Mouse (Mus musculus) liver, adult (tissue): Measurements from ENCODE around the gene Patl2.

Experiments
- GATA4 ChIP-seq: IDR thresholded peaks from 2 replicates; pipeline ENCODE4 v1.6.1; 2014; ENCODE audit warnings: mild to moderate bottlenecking, low read length; ENCODE audit not compliant: insufficient replicate concordance

Gene Patl2

DNA sequence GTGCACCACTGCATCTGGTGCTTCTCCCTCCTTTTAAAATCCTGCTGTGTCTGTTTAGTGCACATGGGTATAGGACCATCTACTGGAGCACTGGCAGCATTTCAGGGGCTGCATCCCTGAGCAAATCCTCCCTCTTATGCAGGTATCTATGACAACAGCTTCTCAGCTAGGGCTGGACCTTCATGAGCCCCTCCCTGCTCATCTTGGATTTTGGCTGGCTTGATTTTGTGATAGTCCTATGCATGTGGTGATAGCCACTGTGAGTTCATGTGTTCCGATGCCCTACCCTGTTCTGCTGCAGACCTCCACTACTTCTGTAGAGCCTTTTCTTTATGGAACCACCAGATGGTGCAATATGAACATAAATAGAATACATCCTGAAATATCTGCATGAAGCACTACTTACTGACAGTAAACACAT lies 8.5 kb upstream of the Patl2 start:
- TF ChIP-seq GATA4: no peak

- no peak for TF ChIP-seq GATA4
These were observed 5.9 kb upstream of the Patl2 start for GRCm38 (mm10) chr2:122191849-122192248.

- no peak for TF ChIP-seq GATA4
These were observed 762 bp upstream of the Patl2 start for GRCm38 (mm10) chr2:122186751-122187150.

DNA sequence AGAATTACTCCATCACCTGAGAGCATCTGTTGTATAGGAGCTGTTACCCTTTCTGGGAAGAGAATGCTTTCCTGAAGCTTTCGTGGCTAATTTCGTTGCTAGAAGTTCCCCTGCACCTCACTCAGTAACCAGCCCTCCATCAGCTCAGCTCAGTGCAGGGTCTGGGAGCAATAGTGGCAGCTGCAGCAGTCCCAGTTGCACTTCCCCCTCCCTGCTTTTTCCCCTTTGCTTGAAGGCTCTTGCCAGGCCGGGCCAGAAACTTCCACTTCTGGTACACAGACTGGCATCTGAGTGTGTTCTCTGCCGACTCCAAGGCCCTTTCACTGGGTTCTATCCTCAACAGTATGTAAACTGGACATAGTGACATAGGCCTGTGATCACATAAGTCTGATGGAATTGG lies 903 bp downstream of the Patl2 start:
- no peak for TF ChIP-seq GATA4

DNA sequence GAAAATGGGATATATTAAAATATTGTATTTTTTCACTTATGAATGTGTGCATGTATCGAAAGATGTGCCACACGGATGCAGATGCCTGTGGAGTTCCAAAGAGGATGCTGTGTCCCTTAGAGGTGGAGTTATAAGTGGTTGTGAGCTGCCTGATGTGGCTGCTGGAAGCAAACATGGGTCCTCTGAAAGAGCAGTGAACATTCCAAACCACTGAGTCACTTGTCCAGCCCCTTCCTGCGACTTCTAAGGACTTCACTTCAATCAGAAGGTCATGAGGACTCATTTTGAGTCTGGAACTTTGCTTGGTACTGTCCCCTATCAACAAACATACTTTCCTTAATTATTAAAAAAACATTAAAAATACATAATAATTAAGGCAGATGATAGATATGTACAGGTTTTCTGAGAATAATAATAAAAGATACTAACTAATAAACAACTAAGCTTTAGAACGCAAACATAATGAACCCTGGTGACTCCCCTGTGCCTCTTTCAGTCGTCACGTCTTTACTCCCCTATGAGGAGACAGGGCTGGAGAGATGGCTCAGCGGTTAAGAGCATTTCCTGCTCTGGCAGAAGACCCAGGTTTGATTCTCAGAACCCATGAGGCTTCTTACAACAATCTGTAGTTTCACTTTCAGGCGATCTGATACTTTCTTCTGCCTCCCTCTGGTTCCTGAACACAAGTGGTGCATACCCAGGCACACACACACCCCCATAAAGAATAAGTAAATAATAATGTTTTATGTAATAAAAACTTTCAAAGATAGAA lies 5.8 kb downstream of the Patl2 start:
- TF ChIP-seq GATA4: no peak

- TF ChIP-seq GATA4: no peak
These were observed 13.8 kb downstream of the Patl2 start for GRCm38 (mm10) chr2:122172188-122172587.

- TF ChIP-seq GATA4: no peak
These were observed 14.7 kb downstream of the Patl2 start for GRCm38 (mm10) chr2:122171292-122171691.

DNA sequence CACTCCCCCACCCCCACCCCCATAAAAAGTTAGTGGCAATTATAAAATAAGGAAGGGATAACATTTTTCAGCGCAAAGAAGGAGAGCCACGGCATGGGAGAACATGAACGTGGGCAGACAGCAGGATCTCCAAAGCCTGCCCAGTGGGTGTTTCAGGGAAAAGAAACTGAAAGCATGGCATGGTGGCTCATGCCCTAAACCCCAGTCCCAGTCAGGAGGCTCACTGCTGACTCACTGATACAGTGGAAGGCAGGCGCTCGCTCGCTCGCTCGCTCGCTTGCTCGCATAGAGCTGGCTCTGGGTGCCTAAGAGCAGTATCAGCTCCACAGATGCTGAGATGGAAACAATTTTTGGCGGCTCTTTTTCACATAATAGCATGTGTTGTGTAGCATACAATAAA lies 21.7 kb downstream of the Patl2 start:
- no peak for TF ChIP-seq GATA4

- TF ChIP-seq GATA4: no peak
These were observed 22.4 kb downstream of the Patl2 start for GRCm38 (mm10) chr2:122163430-122164195.

DNA sequence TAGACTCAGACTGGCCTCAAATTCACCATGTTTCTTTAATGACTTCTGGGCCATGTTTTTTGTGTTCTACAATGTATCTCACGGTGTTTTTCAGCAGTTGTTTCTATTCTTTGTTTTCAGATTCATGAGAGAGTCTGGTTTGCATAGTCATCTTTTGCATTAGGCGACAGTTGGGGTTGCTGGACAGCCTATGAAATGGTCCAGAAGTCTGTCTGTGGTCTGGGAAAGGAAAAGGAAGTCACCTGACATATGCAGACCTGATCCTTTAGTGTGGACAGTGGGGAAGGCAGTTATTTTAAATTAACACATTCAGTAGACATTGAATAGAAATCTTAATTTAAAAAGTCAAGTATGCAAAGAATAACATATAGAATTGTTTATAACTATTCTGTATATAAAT lies 23.5 kb downstream of the Patl2 start:
- no peak for TF ChIP-seq GATA4

DNA sequence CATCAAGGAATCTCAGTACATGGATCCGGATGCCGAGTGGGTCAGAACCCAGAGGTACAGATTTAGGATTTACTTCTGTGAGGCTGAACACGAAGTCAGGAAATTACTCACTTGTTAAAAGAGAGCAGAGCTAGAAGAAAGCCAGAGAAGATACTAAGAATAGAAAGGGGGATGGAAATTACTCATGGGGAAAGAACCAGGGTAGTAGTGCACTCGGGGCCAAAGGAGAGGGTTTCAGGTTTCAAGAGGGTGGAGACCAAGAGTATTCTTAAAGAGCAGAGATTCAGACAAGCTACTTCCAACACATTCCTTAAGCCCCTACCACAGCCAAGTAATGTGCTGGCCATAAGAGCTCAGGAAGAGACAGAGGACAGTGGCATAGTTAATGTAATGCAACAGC lies 24.4 kb downstream of the Patl2 start:
- TF ChIP-seq GATA4: no peak

- no peak for TF ChIP-seq GATA4
These were observed 25.3 kb downstream of the Patl2 start, which contains the start of gene Trim69 for GRCm38 (mm10) chr2:122160680-122161079. Gene Trim69 (plus strand): TSS chr2:122160700.

- no peak for TF ChIP-seq GATA4
These were observed 26.3 kb downstream of the Patl2 start for GRCm38 (mm10) chr2:122159667-122160066.

- no peak; the same call in 1 of the 2 replicates for TF ChIP-seq GATA4
These were observed 27.6 kb downstream of the Patl2 start for GRCm38 (mm10) chr2:122158362-122158802.

DNA sequence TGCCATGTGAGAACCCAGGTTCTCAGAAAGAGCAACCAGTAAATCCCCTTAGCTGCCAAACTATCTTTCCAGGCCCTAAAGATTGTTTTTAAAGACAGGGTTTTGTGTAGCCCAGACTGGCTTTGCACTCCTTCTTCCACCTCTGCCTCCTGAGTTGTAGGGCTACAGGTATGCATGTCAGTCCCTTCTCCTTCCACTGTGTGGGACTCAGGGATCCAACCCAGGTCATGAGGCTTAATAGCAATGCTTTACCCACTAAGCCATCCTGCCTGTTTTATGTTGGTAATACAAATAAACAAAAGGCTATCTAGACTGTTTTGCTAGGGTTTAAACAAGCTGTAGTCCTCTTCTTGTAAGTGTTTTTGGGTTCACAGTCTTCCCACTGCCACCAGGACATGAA lies 28.4 kb downstream of the Patl2 start:
- TF ChIP-seq GATA4: no peak

DNA sequence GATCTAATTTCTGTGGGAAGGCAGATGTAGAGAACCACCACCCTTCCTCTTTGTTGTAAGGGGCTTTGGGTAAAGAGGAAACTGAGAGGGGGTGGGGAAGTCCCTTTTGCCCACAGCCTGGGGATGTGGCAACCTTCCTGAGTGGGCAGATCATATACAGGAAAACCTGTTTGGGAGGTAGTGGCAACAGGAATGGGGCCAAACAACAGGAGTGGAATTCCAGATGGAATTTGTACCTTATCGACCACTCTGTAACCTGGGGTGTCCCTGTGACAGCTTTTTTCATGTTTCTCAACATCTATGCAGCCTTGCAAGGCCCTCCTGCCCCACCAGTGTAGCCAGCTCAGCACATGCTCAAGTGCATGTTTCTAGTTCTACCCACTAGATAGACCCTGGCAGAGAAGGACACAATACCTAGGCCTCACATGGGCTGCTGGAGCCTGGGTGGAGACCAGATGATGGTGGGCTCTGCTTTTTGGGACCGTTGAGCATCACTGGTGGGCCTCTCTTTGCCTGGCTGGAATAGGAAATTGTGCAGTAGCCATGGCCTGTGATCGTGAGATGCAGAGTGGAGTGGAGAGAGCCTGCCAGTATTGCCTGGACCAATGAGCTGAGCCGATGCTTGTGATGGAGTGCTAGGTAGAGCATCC lies 29.8 kb downstream of the Patl2 start:
- TF ChIP-seq GATA4: no peak

- TF ChIP-seq GATA4: no peak
These were observed 30.7 kb downstream of the Patl2 start for GRCm38 (mm10) chr2:122155292-122155691.
